Mouse (Mus musculus) spleen, adult 2 months (tissue): ENCODE measurements around the gene Kcna10. TPM values are rescaled to one million over a fixed set of nuclear protein-coding genes. Genes with fewer than 3 reads are reported as not detected.
A peak's percentile ranks its signal among the peaks of the same experiment; 100 is the strongest.

Experiments used
- DNase-seq, 2 experiments: peaks; one replicate each; pipeline versions ENCODE4 v3.0.0 to v3.0.0-alpha.2; 2012 to 2021; ENCODE audit warnings: low spot score in 2 of 2, low read depth in 1 of 2
- H3K27ac ChIP-seq: fragments of 200-500 bp; 2 replicates; pipeline ENCODE4 v1.5.1; 2012; ENCODE audit warnings: low read length, inconsistent platforms; ENCODE audit not compliant: insufficient read depth
- H3K27me3 ChIP-seq: fragments of 200-500 bp; 2 replicates; pipeline ENCODE4 v1.6.1; 2012; ENCODE audit warnings: mild to moderate bottlenecking, moderate library complexity, low read length, inconsistent platforms; ENCODE audit not compliant: control insufficient read depth, insufficient read depth
- H3K36me3 ChIP-seq: fragments of 200-500 bp; 2 replicates; pipeline ENCODE4 v1.6.1; 2012; ENCODE audit warnings: mild to moderate bottlenecking, low read length, inconsistent platforms; ENCODE audit not compliant: control insufficient read depth, insufficient read depth
- H3K4me1 ChIP-seq: fragments of 200-500 bp; 2 replicates; pipeline ENCODE4 v1.6.1; 2011; ENCODE audit warnings: inconsistent platforms; ENCODE audit not compliant: control insufficient read depth, insufficient read depth, insufficient read length
- H3K4me3 ChIP-seq: fragments of 200-500 bp; 2 replicates; pipeline ENCODE4 v1.5.1; 2011; ENCODE audit warnings: mild to moderate bottlenecking, inconsistent platforms; ENCODE audit not compliant: insufficient read depth, insufficient read length; ENCODE audit errors: extremely low read depth
- CTCF ChIP-seq: fragments of 200-500 bp; IDR thresholded peaks from 2 replicates; pipeline ENCODE4 v1.5.1; 2011; ENCODE audit warnings: mild to moderate bottlenecking, inconsistent platforms; ENCODE audit not compliant: insufficient read depth, insufficient read length, insufficient replicate concordance; ENCODE audit errors: extremely low read depth
- POLR2A ChIP-seq: fragments of 200-500 bp; IDR thresholded peaks from 2 replicates; pipeline ENCODE4 v1.6.1; 2011; ENCODE audit warnings: low read depth, low read length, inconsistent platforms
- WGBS: fragments of 180-500 bp; shearing (Covaris S2); methylation state at CpG from one replicate; pipeline ENCODE4 v1.1.7; 2018; 5-methylcytosine and 5-hydroxymethylcytosine counted together
- polyA plus RNA-seq: library from polyadenylated mRNA; depleted of rRNA; stranded (reverse); fragments of >200 nt; gene quantifications from 2 replicates; pipeline ENCODE4 v1.2.3, GENCODE M21; 2012; rRNA removed

The Kcna10 gene
- not detected in 2 replicates for polyA plus RNA-seq

GRCm38 (mm10) chr3:107182756-107183155, at the start of gene Kcna10:
TSS of gene Kcna10 (plus strand) at chr3:107183056.
- Histone ChIP-seq H3K27ac (no peak within 1 kb of the TSS), H3K4me1 (no peaks in the 10 kb centered on the region; the same call in 1 of the 2 replicates), H3K36me3 (no peaks in the 10 kb centered on the region), H3K4me3 (no peak within 1 kb of the TSS), H3K27me3 (no peaks in the 10 kb centered on the region)
- 71% methylated on average over 1 of the region's 1 CpGs for WGBS
- DNase-seq = no peak
- no peak for TF ChIP-seq POLR2A
- TF ChIP-seq CTCF = no peak

GRCm38 (mm10) chr3:107134457-107134856, 48.4 kb upstream of the Kcna10 start:
- 72% methylated on average over 3 of the region's 3 CpGs for WGBS
- no peaks in the 10 kb centered on the region for H3K36me3 ChIP-seq
- no peaks in the 10 kb centered on the region; the same call in 1 of the 2 replicates for H3K27me3 ChIP-seq
- no peaks in the 10 kb centered on the region for H3K4me1 ChIP-seq
- TF ChIP-seq CTCF (no peak), POLR2A (no peak)
- H3K4me3 ChIP-seq = no peak overlapping the region
- no peak for DNase-seq
- H3K27ac ChIP-seq = no peak overlapping the region

- no peaks in the 10 kb centered on the region for H3K4me1 ChIP-seq
- TF ChIP-seq POLR2A = no peak
- no peak for TF ChIP-seq CTCF
- no peak for DNase-seq
- H3K36me3 ChIP-seq = no peaks in the 10 kb centered on the region
- no peak overlapping the region for H3K27ac ChIP-seq
- no peak overlapping the region for H3K4me3 ChIP-seq
- H3K27me3 ChIP-seq = no peaks in the 10 kb centered on the region
- WGBS = 91% methylated on average over 7 of the region's 7 CpGs
Measured at GRCm38 (mm10) chr3:107147126-107147525, 35.7 kb upstream of the Kcna10 start.

- TF ChIP-seq CTCF (peak; percentile 78; the same call in 1 of the 2 replicates), POLR2A (no peak)
- WGBS = 65% methylated on average over 3 of the region's 3 CpGs
- DNase-seq = peak; percentile 15 to 41
- Histone ChIP-seq H3K27ac (no peak overlapping the region), H3K27me3 (no peaks in the 10 kb centered on the region), H3K4me3 (no peak overlapping the region), H3K36me3 (no peaks in the 10 kb centered on the region), H3K4me1 (no peaks in the 10 kb centered on the region)
Measured at GRCm38 (mm10) chr3:107149006-107149405, 33.9 kb upstream of the Kcna10 start.

- H3K4me1 ChIP-seq = no peaks in the 10 kb centered on the region
- no peaks in the 10 kb centered on the region for H3K36me3 ChIP-seq
- TF ChIP-seq POLR2A (no peak), CTCF (no peak)
- no peak for DNase-seq
- no peak overlapping the region for H3K4me3 ChIP-seq
- H3K27me3 ChIP-seq = no peaks in the 10 kb centered on the region
- no peak overlapping the region for H3K27ac ChIP-seq
- WGBS = 68% methylated on average over 3 of the region's 3 CpGs
Measured at GRCm38 (mm10) chr3:107150469-107150868, 32.4 kb upstream of the Kcna10 start.

- TF ChIP-seq CTCF (no peak), POLR2A (no peak)
- H3K27ac ChIP-seq = no peak overlapping the region
- no peaks in the 10 kb centered on the region for H3K4me1 ChIP-seq
- WGBS = 65% methylated on average over 7 of the region's 7 CpGs
- no peaks in the 10 kb centered on the region for H3K27me3 ChIP-seq
- no peak overlapping the region for H3K4me3 ChIP-seq
- H3K36me3 ChIP-seq = no peaks in the 10 kb centered on the region
- no peak for DNase-seq
Measured at GRCm38 (mm10) chr3:107150872-107151540, 31.9 kb upstream of the Kcna10 start.
